Mouse (Mus musculus): Measurements from ENCODE around the gene Efnb3.
"Not testable (repeated sequence)": the region's sequence is repeated elsewhere in the genome, so short reads cannot be mapped to it uniquely, and the experiment has no call there.

Efnb3 gene

DNA sequence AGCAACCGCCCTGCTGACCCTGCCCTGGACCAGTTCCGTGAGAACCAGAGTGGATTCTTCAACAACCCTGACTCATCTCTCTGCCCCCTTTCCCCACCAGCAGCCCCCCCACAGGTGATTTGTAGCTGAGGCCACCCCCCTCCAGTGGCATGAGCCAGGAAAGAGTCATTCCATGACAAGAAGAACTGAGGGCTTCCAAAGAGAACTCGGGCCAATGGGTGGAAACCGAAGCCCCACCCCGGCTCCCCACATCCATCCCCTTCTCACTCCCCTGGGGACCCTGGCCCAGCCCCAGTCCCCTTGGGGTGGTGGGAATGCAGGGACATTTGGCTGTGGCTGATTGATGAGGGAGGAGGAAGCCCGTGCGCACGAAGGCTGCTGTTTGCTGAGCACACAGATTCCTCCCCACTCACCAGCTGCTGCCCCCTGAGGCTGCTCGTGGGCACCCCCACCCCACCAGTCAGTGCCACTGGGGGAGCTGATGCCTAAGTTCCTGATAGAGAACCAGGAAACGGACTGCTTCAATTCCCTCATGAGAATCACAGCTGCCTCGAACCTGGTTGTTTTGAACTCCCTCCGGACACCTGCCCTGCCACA lies 10.8 kb downstream of the Efnb3 start, which contains the start of gene Dnah2:
Gene Dnah2, minus strand, starts transcription at position 51 of the 597 bp plus-strand sequence.
- no peak for DNase-seq

DNA sequence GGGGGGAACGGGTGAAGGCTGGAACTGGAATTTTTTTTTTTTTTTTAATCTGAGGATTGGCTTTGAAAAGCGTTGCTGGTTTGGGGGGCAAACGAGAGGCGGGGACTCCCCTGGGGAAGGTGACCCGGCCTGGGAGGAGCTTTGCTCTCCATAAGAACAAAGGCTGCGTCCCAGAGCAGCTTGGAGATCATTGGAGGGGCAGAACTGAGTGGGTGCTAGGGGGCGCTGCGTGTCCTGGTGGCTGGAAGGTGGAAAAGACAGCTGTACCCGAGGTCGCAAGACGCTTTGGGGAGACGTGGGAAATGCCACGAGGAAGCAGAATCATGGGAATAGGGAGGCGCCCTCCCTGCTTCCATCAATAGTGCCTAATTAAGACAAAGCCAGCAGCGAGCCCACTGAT lies 12.9 kb downstream of the Efnb3 start:
- DNase-seq, result peak; percentile 46 to 65

DNA sequence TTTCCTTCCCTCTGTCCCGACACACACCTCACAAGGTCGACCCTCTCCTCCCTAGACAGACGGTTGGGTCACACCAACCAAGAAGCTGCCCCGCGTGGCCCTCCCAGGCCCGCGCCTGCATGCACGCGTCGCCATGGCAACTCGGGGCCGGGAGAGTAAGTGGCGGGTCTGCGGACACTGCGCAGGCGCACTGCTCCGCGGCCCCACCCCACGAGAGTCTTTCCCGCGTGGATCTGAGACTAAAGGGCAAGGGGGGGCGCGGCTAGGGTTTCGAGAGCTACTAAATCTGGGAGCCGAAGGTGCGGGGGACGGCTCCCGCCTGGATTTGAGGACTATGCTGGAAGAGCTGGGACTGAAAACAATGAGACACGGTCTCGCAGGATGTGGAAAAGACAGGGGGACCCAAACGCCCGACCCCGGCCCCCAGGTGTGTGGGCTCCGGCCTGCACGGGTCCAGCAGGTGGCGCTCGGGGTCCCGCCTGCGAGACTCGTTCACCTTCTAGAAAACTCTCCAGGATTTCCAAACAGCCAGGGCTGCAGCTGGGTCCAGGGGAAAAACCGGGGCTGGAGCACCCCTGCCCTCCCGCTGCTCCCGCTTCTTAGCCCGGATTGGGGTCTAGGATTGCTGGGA lies 13.5 kb downstream of the Efnb3 start:
- peak; percentile 68 to 80 for DNase-seq

DNA sequence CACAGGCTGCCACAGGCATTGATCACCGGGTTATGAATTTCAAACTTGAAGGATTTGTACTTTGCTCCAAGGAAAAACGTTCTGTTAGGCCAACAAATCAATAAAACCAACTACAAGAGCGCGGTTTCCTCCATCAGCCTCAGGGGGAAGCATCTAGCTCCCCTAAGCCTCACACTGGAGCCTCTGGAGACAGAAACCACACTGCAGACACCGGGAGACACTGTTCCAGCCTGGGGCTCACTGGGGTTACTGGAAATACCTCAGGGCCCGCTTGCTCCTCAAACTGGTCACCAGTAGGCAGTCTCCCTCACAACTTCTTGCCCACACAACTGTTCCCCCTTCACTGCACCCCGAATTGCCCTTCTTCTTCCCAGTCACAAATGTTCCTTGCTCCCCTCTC lies 14.0 kb downstream of the Efnb3 start:
- DNase-seq, result no peak

DNA sequence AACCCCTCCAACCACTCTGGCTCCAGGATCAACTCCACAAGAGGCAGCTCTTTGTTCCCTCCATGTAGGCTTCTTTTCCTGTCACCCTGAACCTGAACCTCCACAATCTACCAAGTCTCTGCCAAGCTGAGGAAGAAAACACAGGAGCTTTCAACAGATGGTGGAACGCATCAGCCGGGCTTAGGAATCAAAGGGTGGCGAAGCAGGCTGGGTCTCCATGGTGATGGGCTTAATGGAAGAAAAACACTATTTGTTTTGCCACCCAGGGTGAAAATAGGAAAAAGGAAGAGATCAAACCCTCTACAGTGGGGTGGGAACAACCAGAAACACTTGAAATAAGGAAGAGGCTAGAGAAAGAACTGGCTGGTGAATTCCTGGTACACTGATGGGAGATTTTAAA lies 16.4 kb downstream of the Efnb3 start:
- no peak for DNase-seq

DNA sequence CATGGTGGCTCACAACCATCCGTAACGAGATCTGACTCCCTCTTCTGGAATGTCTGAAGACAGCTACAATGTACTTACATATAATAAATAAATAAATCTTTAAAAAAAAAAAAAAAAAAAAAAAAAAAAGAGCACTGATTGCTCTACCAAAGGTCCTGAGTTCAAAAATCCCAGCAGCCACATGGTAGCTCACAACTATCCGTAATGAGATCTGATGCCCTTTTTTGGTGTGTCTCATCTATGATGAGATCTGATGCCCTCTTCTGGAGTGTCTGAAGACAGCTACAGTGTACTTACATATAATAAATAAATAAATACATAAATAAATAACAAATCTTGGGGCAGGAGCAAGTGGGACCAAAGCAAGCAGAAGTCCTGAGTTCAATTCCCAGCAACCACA lies 18.3 kb downstream of the Efnb3 start:
- not testable (repeated sequence) for DNase-seq

DNA sequence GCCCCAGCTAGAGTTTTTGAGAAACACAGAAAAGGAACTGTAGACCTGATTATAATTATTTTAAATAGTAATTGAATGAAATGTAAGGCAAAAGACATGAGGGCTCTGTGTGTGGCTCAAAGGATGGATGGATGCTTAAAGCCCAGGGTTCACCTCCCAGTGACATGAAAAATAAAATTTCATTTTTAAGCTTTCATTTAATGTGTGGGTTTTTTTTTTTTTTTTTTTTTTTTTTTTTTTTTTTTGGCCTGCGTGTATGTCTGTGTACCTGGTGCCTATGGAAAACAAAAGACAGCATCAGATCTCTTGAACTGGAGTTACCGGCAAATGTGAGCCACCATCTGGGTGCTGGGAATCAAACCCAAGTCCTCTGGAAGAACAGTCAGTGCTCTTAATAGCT lies 19.3 kb downstream of the Efnb3 start:
- DNase-seq, result no peak

DNA sequence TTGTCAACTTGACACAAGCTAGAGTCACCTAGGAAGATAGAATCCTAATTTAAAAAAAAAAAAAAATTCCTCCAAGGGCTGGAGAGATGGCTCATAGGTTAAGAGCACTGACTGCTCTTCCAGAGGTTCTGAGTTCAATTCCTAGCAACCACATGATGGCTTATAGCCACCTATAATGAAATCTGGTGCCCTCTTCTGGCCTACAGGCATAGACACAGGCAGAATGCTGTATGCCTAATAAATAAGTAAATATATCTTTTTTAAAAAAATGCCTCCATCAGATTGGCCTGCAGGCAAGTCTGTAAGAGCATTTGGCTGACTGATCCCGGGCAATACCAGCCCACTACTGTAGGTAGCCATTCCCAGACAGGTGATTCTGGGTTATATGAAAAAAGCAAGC lies 25.0 kb downstream of the Efnb3 start:
- DNase-seq, result no peak

DNA sequence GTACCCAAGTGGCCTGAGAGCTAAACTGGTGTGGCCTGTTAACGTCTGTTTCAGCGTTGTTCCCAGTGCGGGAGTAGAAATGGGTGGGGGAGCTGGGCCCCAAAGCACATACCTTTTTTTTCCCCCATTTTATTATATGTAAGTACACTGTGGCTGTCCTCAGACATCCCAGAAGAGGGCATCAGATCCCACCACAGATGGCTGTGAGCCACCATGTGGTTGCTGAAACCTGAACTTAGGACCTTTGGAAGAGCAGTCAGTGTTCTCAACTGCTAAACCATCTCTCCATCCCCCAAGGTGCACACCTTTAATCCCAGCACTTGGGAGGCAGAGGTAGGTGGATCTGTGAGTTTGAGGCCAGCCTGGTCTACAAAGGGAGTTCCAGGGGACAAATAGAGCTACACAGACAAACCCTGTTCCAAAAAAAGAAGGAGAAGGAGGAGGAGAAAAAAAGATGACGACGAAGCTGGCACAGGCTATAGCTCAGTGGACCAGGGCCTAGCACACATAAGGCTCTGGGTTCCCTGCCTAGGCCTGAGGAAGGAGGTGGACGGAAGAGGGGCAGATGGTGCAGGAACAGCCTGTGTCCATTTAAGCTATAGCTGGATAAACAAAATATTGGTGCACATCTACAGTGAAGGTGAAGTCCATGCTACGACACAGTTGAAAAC lies 27.4 kb downstream of the Efnb3 start:
- DNase-seq, result no peak

DNA sequence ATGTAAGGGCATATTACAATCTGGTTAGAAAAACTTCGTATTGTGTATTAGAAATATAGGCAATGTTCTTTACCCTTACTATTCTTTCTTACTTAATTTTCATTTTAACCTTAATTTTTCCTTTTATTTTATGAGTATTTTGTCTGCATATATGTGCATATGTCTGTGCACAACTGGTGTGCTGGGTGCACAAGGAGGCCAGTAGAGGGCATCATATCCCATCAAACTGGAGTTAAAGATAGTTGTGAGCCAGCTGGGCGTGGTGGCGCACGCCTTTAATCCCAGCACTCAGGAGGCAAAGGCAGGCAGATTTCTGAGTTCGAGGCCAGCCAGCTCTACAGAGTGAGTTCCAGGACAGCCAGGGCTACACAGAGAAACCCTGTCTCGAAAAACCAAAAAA lies 29.2 kb downstream of the Efnb3 start:
- DNase-seq, result not testable (repeated sequence)

DNA sequence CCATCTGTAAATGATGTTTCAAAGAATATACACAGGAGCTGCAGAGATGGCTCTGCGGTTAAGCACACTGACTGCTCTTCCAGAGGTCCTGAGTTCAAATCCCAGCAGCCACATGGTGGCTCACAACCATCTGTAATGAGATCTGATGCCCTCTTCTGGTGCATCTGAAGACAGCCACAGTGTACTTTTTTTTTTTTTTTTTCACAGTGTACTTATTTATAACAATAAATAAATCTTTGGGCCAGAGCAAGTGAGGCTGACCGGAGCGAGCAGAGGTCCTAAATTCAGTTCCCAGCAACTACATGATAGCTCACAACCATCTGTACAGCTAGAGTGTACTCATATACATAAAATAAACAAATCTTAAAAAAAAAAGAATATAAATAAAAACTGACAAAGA lies 29.7 kb downstream of the Efnb3 start:
- not testable (repeated sequence) for DNase-seq

DNA sequence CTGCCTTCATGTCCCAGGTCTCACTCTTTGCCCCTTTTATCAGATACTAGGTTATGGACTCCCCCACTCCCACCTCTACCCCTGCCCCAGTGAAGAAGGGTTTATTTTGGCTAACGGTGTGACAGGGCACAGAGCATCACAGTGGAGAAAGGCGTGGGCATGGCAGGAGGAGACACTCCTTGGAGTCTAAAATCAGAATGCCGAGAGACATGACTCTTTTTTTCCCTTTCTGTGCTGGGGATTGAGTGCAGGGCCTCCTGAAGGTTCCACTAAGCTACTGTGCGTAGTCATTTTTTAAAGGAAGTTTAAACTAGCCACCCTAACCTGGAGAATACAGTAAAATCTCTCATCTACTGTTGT lies 32.0 kb downstream of the Efnb3 start:
- DNase-seq, result no peak

DNA sequence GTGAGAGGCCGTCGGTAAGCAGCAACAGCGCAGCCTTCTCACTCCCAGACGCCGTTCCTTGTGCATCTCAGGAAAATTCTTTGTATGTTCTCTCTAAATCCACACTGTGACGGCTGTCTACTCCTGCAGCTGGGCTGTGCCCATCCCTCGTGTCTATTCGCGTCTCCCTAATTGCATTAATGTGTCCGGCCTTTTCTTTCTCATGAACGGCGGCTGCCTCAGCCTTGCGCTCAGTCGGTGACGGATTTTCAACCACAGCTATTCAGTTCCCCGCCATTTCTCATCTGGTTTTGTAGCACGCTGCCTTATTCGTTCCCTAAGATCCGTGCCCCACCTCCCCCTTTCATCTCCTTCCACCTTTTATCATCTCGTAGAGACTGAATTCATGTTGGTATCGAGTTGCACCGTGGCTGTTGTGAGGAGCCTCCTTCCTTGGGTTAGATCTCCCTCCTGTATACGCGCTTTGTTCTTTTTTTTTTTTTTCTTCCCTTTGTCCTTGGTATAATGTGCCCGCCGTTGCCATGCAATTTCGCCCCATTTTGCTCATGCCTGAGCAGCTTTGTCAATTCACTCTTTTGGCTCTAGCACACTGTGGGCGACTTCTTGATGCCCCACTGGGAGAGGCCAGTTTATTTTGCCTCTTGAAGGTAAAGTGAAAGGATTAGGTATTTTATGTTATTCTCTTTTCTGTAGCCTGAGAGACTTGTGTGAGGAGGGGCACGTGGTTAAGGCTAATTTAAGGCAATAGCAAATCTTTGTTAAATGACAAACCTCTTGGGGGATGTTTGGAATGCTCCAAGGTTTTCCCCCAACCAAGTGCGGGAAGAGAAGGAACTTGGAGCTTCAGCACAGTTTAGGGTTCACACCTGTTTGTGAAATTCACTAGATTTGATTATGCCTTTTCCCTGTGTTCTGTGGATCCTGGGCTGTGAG lies 32.6 kb downstream of the Efnb3 start:
- DNase-seq, result no peak

DNA sequence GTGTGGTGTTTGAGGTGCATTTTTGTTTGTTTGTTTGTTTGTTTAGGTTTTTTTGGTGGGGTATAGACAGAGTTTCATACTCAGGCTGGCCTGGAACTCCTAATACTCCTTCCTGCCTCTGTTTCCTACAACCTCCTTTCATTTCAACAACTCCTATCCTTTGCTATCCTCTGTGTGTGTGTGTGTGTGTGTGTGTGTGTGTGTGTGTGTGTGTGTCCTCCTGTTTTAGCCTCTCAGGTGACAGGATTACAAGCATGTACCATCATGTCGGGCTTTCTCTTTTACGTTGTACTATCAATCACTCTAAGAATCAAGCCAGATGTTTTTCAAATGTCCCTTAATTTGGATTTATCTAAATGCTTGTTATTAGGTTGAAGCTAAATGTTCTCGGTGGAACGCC lies 33.4 kb downstream of the Efnb3 start:
- DNase-seq, result no peak

DNA sequence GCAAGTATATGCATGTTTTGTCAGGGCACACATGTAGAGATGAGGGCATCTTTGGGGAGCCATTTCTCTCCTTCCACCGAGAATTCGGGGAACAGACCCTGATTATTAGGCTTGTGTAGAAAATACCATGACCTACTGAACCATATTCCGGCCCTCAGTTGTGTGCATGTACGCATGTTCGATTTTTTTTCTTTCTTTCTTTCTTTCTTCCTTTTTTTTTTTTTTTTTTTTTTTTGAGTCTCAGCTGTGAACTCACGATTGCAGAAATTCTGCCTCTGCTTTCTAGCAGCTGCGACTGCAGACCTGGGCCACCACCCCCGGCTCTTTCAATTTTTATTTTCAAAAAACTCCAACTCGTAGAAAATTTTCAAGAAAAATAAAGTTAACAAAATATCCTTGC lies 34.3 kb downstream of the Efnb3 start:
- no peak for DNase-seq

DNA sequence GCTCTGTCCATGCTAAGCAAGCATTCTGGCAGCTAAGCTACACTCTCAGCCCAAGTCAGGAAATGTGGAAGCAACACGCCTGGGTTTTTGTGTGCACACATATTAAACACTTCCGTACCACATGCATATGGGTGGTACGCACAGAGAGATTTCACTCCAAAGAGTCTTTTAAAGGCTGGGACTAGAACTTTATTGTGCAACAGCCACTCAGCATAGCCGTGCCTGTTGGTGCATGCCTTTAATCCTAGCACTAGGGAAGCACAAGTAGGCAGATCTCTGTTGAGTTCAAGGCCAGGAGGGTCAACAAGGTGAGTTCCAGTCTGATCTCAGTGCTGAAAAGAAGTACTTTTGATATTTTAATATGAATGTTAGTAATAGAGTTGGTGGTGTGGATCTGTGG lies 36.4 kb downstream of the Efnb3 start:
- peak; percentile 19 to 43 for DNase-seq

DNA sequence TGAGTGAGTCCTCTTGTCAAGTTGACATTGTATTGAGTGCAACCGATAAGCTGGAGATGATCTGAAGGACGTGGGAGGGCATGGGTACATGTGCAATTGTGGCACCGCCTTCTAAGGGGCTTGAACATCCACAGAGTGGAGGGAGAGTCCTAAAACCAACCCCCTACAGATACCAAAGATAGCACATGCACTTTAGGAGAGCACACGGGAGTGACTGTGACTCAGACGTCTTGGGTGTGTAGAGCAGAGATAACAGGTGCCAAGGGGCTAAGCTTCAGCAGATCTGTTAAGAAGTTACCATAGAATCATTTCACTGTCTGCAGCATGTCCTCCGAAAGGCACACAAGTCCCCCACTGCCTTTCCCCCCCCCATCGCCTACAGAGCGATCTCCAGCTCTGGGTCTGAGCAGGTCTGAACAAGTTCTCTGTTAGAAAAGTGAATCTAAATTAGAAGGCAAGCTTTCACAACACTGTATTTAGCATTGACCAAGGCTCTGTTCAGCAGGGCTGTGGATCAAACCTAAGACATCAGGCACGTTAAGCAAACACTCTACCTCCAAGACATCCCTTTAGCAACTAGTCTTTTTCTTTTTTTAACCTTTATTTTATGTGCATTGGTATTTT lies 38.4 kb downstream of the Efnb3 start:
- no peak for DNase-seq

DNA sequence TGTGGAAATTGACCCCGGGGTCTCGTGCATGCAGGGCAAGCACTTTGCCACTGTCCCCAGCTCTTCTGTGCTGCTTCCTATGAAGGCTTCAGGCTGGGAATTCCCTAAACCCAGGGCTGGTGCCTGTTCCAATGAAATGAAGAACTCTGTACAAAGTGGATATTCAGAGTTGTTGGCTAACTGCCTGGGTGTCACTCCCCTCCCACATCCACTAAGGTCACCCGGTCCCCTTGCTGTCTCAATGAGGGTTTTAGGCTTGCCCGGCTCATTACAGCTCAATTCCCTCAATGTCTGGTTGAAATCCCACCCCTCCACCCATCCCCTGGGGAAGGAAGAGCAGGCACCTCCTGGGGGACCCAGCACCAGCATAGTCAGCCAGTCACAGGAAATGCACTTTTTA lies 40.0 kb downstream of the Efnb3 start:
- DNase-seq, result no peak

DNA sequence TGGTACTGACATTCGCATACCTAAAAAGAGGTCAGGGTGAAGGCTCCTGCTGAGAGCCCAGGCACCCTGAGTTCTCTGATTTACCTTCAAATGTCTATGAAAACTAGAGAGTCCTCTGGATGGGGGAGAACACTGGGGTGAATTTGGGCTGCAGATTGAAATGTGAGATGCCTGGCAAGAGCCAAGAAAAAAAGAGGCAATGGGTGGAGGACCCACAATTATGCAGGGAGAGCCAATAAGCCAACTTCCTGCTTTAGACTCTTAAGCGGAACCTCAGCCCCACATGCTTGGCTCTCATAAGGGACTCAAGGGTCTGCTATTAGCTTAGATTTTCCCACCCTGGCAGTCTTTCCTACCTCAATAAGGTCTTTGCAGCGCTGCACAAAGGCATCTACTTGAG lies 43.3 kb downstream of the Efnb3 start:
- DNase-seq, result peak in 1 of 2 experiments; percentile 13

DNA sequence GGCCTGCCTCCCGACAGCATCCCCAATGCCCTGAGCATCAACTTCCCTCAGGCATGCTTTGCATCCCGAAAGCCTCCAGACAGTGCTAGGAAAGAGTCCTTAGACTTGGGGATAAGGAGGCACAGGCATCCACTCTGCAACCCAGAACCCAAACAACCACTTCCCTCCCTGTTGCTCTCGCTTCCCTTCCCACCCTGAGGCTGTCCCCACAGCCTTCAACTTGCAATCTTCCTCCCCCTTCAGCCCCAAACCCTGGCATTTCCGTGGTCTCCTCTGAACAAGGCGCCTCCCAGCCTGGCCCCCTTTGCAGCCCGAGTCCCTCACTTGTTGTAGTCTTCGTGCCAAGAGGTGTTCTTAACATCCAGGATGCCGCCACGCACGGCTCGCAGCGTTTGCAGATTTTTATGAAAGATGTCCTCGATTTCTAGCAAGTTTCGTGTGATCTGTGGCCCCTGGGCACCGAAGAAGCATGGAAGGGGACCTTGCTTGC lies 43.8 kb downstream of the Efnb3 start:
- no peak for DNase-seq

DNA sequence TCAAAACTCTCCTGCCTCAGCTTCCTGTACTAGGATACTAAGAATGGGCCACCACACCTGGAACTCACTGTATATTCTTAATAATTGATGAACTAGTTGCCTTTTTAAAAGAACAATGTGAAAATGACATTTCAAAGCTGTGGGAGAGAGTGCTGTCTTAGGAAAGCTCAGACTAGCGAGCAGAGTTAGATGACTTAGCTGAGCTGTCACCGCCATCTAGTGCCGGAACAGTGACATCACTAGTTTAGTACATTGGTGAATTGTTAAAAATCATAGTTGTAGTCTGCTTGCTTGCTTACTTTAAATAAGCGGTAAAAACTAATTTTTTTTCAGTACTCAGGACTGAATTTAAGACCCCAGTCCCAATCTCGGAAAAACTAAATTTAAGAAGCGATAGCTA lies 46.2 kb downstream of the Efnb3 start:
- peak; percentile 53 to 55 for DNase-seq

DNA sequence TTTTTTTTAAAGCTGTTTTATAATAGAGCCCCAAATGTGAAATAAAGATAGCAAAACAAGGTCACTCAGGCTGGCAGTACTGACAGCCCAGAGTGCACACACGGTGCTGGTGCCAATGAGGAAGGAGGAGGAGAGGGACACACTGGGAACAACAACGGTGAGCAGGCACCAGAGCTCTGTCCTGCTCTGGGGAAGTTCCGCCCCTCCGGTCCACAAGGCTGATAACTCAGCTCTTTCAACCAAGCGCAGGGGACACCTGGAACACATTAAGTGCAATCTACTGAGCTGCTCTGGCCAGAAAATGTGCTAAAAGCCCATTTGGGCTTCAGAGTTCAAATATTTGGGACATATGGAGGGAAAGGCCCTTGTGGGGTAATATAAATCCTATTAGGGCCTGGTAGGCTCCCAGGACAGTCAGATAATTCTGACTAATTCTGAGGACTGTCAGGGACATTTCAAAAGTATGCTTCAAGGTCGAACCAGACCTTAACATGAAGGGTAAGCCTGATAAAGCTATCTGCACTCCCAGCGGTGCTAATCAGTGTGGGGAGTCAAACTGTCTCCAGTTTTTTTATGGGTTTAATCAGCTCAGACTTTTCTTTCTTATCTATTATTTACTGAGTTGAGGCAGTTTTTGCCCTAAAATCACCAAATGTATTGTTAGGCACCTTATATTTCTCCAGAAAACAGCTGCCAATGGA lies 49.1 kb downstream of the Efnb3 start:
- DNase-seq, result no peak
